Mouse (Mus musculus) gastrocnemius, postnatal 25 days (tissue): Measurements from ENCODE around the gene March5. TPM values are rescaled to one million over a fixed set of nuclear protein-coding genes. Genes with fewer than 3 reads are reported as not detected.
"Not testable (repeated sequence)": the region's sequence is repeated elsewhere in the genome, so short reads cannot be mapped to it uniquely, and the experiment has no call there.

ENCODE experiments used
- DNase-seq: peaks from one replicate; pipeline ENCODE4 v3.0.0; 2022
- total RNA-seq, 2 experiments: library from RNA; stranded (reverse); gene quantifications; 1 replicate in 1 of 2; 2 replicates in 1 of 2; pipeline ENCODE4 v1.2.3; 2021

March5 gene
- total RNA-seq, 2 experiments from 2014 or later, result 70.3 to 72.6 TPM

DNA sequence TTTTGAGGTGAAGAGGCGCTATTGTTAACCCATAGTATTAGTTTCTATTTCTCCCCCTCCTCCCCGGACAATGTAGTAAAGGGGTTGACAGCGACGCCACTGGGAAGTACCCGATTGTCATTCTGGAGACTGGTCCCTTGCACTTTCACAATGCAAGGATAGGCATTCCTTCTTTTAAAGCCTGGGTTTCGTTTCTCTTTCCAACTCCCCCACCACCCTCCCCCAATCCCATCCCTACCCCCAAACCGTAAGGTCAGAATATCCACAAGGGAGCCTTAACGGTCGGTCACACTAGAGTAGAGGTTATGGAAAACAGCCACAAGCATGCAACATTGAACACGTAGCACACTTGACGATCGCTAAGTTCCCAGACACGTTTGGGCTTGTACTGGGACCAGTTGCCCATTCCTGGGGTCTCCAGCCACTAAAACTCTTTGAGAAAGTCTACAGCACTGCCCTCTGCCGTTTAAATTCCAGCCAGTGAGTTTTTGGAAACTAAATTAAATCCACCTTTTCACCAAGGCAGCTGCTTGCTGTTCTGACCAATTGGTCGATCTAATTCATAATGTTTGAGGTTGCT lies 923 bp downstream of the March5 start, which contains the start of gene Cpeb3:
TSS of gene Cpeb3 (minus strand) at position 426 of the 580 bp plus-strand sequence.
- peak; percentile 15 for DNase-seq

DNA sequence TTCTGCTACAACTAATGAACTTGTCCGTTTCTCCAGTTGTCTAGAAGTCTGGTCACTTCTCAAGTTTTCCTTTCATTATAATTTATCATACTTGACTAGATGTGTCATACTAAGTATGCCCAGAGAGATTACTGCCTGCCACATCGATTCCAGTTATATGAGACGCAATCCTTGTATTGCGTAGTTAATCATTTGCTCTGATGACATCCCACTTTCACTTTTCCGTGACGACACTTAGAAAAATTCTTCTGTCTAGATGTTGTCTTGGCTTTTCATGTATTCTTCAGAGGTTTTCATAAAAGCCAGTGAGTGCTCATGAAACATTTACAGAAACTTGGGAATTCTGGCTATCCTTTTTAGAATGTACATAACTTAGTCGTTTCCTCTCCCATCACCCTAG lies 1.6 kb downstream of the March5 start:
- no peak for DNase-seq

DNA sequence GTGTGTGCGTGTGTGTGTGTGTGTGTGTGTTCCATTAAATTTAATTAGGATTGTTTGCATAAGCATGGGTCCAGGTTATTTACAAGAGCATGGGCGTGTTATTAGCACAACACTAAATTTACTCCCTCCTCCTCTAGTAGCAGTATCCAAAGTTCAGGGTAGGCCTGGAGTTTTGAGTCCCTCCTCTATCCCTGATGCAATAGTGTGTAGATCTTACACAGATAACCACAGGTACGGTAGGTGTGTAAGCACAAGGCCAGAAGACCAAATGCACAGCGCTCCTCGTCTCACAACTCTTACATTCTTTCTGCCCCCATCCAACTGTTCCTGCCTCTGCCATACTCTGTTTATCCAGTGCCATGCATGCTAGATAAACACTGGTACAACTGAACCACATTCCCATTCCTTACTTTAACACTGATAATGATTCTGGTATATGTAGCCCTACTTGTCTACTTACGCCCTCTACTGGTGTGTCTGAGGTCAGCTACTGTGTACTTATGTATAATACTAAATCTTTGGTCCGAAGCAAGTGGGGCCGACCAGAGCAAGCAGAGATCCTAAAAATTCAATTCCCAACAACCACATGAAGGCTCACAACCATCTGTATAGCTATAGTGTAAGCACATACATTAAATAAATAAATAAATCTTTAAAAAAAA lies 2.3 kb downstream of the March5 start:
- DNase-seq, result no peak

DNA sequence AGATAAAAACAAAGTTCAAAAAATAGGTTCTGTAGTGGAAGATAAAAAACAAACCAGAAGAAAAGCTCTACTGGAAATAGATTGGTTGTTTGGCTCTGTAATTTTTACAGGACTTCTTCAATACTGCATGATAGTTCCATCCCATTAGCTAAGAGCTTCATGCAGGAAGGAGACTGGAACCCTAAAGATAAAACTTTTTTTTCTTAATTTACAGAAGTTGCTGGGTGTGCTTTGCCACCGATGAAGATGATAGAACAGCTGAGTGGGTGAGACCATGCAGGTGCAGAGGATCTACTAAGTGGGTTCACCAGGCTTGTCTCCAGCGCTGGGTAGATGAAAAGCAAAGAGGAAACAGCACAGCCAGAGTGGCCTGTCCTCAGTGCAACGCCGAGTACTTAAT lies 3.1 kb downstream of the March5 start:
- no peak for DNase-seq

DNA sequence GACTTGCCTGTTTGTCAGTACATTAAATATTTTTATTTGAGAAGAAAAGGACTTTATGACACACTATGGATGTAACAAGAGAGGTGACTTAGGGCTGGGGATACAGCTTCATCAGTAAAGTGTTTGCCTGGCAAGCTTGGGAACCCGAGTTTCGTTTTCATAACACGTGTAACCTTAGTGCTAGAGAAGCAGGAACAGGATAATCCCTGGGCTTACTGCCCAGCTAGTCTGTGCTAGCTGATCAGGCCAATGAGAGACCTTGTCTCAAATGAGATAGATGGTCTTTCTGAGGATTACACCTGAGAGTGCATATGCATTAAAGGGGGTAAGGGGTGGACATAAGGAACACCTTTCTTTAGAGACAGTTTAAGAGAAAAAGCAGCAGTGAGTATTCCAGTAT lies 4.1 kb downstream of the March5 start:
- no peak for DNase-seq

DNA sequence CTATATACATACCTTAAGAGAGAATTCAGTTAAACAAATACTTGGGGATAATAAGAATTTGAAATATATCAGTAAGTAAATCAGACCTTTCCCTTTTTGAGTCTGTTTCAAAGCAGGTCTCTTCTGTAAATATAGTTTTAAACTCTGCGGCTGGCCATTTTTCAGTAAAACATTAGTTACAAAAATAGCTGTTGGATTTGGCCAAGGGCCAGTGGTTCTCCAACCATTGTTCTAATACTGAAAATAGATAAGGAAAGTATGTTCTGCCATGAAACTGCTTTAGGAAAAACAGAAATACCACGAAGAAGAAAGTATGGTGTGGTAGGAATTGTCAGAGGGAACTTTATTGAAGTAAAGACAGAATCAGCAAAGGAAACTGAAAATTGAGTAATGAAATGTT lies 7.4 kb downstream of the March5 start:
- DNase-seq, result no peak

DNA sequence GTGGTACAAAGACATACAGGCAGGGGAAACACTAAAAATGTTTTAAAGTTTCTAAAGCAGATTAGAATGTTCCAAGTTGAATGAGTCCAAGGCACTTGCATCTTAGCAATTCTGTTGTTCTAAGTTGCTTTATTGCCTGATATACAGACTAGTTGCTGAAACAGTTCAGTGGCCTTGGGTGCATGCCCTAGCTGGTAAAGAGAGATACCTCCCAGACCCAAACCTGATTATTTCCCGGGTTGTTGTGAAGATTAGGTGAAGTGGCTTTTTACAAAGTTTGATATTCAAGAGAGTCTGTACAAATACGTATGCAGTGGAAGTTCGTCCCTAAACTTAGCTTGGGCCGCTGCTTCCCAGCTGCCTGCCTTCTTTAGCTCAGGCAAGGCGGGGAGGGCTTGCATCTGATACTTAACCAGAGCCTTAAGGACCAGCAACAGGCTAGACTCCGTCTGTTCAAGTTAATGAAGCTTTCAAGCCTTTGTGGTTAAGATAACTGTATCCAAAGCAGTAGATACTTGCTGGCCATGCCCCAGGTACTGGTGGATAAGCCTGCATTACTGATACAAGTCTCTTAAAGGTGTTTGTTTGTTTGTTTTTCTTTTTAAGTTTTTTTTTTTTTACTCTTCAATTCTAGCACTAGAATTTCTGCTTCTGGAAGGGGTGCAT lies 18.0 kb downstream of the March5 start:
- no peak for DNase-seq

DNA sequence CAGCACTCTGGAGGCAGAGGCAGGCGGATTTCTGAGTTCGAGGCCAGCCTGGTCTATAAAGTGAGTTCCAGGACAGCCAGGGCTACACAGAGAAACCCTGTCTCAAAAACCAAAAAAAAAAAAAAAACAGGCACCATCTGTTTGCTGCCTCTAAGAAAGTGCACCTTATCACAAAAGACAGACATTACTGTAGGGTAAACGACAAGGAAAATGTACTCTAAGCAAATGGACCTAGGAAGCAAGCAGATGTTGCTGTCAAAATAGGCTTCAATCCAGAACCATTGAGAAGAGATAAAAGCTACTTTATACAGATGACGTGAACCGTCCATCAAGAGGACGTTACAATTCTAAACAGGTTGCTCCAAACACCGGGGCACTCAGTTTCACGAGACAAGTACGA lies 25.3 kb downstream of the March5 start:
- DNase-seq, result not testable (repeated sequence)

DNA sequence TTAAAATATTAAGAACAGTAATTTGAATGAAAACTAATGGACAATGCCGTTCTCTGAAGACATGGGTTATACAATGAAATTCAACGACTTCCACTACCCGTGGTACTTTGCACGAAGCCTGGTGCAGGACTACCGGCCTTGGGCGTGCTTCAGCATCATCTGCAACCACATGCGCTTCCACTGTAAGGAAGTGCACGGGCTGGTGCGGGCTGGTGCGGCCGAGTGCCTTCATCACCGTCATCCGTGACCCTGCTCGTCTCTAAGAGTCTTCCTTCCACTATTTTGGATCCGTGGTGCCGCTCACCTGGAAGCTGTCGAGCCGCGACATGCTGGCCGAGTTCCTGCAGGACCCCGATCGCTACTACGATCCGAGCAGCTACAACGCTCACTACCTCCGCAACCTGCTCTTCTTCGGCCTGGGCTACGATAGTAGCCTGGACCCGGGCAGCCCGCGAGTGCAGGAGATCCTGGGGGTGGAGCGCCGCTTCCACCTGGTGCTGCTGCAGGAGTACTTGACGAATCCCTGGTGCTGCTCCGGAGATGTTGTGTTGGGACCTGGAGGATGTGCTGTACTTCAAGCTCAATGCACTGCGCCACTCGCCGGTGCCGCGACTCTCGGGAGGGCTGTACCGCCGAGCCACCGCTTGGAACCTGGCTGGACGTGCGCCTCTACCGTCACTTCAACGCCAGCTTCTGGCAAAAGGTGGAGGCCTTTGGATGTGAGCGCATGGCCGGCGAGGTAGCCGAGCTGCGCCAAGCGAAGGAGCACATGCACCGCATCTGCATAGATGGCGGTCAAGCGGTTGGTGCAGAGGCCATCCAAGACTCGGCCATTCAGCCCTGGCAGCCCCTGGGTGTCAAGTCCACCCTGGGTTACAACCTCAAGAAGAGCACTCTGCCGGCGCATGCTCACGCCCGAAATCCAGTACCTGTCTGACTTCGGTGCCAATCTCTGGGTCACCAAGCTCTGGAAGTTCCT lies 26.5 kb downstream of the March5 start:
- DNase-seq, result no peak

DNA sequence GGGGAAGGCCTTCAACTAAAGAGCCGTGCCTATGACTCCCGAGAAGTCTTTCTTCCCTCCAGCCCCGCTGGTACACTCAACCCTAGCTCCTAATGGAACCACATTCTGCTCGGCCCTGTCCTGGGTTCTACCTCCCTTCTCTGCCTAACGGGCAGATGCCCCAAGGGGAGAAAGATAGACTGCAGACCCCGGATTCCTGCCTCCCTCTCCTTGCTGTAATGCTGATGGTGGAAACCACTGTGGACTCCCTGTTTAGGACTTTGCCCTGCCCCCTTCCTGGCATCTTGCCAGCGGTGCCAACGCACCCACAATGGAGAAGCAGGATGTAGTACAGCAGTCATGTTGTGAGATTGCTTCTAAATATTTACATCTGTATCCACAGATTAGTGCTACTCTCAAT lies 28.5 kb downstream of the March5 start:
- no peak for DNase-seq

DNA sequence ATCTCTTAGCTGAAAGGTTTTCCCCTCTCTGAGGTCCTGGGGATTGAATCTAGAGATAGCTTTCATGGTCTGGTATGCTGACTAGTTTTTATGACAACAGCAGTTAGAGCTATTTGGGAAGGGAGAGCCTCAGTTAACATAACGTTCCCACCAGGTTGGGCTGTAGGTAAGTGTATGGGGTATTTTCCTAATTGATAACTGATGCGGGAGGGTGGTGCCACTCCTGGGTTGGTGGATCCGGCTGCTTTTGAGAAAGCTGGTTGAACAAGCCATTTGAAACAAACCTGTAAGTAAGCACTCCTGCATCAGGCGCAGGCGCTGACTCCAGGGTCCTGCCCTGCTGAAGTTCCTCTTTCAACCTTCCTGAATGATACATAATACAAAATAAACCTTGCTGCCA lies 30.0 kb downstream of the March5 start:
- DNase-seq, result no peak

DNA sequence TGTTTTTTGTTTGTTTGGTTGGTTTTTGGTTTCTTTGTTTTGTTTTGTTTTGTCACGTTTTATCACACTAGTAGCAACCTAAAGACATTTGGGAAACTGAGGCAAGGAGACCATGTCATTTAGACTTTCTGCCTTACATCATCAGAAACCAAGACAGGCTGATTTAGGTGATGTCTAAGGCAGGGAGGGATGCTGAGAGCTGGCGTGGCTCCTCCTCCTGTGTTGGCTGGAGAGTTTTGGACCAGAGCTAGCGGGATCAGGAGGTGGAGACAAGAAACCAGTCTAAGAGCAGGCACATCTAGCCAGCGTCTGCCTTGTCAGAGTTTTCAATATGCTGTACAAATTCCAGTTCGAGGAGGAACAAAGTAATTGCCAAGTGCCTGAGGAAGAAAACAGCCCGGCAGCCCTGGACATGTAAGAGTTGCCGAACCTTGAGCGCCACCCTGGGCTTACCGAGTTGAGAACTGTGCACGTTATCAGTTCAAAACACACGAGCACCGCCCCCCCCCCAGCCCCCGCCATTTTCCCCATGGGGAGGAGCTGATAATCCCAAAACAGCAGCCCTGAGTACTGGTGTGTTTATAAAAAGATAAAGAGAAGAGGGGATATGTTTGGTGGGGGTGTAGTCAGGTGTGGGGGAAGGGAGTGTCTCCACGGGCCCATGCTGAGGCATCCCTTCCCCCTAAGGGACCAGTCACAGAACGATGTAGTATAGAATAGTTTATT lies 30.5 kb downstream of the March5 start:
- no peak for DNase-seq

DNA sequence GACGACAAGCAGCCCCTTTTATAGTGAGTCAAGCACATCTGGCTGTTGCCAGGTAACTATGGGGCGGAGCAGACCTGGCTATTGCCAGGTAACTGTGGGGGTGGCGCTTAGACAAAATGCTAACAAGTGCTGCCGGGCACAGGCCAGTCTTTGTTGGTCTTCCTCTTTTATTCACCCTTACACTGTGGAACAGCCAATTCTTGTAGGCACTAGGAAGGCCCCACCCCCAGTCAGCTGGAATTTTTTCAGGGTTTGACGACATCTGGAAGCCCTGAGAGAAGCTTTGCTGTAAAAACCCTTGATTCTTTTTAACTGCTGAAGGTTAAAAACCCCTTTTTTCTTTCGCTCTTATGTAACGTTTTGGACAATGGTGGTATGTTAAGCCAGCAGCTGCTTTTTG lies 31.3 kb downstream of the March5 start:
- DNase-seq, result no peak

DNA sequence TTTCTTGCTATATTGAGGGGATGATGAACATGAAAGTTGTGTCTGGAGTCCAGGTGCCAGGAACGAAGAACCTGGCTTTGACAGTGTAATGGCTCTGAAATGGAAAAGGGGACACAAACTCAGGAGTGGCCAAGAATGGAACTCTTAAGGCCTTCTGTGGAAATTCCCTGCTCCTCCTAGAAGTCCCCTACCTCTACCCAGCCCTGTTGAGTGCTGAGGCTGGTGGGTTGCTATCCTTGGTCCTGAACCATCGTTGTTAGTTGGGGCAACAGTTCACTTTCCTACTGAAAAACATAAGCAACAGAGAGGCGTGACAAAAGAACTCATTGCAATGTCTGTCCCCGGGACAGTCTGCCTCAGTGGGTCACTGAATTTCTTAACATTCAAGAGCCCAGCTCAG lies 31.8 kb downstream of the March5 start:
- no peak for DNase-seq

DNA sequence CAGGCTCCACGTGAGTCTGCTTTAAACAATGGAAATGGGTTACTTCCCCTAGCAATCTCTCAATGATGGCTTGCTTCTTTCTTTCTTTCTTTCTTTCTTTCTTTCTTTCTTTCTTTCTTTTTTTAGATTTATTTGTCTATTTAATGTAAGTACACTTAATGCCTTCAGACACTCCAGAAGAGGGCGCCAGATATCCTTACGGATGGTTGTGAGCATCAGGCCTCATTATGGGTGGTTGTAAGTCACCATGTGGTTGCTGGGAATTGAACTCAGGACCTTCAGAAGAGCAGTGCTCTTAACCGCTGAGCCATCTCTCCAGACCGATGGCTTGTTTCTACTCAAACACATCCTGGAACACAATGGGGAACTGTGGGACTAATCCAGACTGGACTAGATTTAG lies 33.9 kb downstream of the March5 start:
- DNase-seq, result no peak

DNA sequence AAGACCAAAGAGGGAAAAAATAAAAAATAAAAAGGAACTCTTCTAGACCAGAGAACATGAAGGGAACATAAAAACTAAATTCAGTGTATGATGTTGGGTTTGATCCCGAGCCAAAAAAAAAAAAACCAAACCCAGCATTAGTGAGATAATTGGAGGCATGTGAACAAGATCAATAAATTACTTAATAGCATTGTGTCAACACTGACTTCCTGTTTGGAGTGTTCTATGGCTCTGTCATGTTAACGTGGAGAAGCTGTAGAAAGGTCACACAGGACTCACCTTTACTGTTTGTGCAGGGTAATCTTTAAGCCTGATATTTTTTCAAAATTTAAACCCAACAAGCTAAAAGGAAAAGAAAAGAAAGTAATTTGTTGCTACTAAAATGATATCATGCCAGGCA lies 35.4 kb downstream of the March5 start:
- DNase-seq, result no peak

DNA sequence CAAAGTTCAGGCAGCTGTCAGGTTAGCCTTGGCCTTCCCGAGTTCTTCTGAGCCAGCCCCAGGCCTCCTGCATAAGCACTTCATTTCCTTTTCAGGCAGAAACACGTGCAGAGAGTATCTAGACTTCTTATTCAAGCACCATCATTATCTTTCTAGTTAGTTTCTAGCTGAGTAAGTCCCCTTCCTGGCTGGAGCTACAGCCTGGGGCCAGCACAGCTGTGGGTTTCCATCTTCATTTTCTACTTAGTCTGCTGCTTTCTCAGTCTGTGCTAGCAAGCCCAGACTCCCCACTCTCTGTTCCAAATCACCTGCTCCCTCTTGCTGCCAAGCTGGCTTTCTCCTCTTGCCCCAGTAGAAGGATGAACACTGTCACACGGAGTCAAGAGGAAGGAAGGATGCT lies 39.5 kb downstream of the March5 start:
- DNase-seq, result no peak

DNA sequence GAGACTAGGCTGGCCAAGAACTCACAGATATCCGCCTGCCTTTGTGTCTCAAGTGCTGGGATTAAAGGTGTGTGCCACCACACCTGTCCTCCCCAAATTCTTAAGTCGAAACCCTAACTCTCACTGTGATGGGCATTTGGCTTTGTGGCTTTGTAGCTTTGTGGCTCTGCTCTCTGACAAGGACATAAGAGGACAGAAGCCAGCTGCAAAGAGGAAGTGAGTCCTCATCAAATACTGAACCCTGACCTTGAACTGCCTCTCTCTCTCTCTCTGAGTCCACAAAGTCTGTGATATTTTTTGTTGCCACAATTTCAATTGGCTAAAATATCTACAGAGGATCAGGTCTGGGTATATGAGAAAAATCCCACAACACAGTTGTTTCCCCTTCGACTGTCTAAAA lies 40.9 kb downstream of the March5 start:
- DNase-seq, result no peak

DNA sequence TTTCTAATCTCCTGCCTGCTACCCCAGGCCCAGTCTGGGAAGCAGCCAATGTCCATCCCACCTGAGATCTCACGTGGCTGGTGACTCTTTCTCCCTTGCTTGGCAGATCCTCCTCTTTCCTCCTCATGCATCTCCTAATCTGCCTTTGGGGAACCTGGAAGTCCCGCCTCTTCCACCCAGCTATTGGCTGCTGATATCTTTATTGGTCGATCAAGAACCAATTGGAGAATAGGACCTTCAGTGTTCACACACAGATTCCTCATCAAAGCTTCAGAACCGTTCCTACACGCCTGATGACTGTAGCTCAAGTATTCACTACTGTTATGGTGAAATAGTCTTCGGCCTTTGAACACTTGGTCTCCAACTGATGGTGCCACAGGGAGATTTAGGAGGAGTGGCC lies 44.8 kb downstream of the March5 start:
- no peak for DNase-seq

DNA sequence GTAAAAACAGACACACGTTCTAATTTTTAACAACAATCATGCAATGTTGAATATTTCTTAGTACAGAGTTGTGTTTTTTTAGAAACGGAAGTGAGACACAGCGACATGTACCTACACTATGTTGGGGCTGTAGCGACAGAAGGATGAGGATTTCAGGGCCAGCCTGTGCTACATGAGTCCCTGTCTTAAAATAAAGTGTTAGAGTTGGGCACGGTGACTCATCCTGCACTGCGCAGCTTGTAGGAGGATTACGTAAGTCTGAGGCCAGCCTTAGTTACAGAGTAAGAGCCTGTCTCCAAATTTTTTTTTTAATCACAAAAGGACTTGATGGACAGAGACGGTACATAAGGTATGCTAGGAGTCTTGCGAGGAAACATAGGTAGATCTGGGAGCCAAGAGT lies 48.0 kb downstream of the March5 start:
- DNase-seq, result no peak

DNA sequence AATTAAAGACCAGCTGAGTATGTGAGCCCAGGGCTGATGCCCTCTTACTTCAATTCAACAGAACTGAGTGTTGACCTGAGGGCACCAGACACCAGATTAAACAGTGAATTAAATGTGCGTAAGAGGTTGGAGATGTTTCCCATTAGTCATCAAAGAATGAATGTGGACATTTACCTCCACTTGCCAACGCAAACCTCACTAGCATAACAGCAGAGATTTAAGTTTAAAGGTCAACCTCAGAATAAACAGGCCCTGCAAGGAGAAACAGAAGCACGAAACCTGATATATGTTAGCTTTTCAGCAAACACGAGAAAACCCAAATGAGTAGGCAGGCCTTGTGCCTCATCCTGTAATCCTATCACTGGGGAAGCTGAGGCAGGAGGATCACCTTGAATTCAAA lies 55.0 kb downstream of the March5 start:
- DNase-seq, result no peak

DNA sequence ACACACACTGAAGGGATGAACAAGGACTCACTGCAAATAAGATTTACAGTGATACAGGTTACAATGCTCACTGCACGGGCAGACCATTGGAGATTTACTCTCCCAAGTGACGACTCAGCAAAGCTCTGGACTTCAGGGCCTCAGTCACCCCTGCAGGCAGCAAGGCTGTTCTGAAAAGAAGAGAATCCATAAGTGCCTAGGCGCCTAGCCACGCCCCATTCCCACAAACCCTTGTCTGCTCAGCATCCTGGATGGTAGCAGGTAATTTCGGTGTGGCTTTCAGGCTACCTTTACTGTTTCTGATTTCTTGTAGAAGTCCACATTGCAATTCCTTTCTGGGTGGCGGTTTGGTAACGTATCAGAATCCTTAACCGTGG lies 56.2 kb downstream of the March5 start:
- no peak for DNase-seq
